Mouse (Mus musculus) MEL (cell line): ENCODE data around the gene Lonp2.

Experiments used
- CTCF ChIP-seq, 3 experiments: IDR thresholded peaks in 2 of 3; conservative IDR thresholded peaks in 1 of 3; 2 replicates each; pipeline ENCODE4 v1.5.1; 2011 to 2012; ENCODE audit warnings: low read length in 3 of 3, low read depth in 2 of 3, mild to moderate bottlenecking in 2 of 3, improper control_type of control experiment in 1 of 3, inconsistent platforms in 1 of 3, mixed read lengths in 1 of 3, moderate library complexity in 1 of 3; ENCODE audit not compliant: control insufficient read depth in 1 of 3, insufficient read depth in 1 of 3, poor library complexity in 1 of 3, severe bottlenecking in 1 of 3
- EP300 ChIP-seq, 2 experiments: IDR thresholded peaks; 2 replicates each; pipeline ENCODE4 v1.6.1; 2011; ENCODE audit warnings: improper control_type of control experiment in 2 of 2, low read length in 2 of 2, low read depth in 1 of 2, mild to moderate bottlenecking in 1 of 2
- ETS1 ChIP-seq: IDR thresholded peaks from 2 replicates; pipeline ENCODE4 v1.6.1; 2012; ENCODE audit warnings: low read depth, mild to moderate bottlenecking, inconsistent platforms, low read length, improper control_type of control experiment, moderate library complexity
- HCFC1 ChIP-seq: IDR thresholded peaks from 2 replicates; pipeline ENCODE4 v1.6.1; 2012; ENCODE audit warnings: low read depth, mild to moderate bottlenecking, inconsistent platforms, low read length, improper control_type of control experiment, moderate library complexity
- KAT2A ChIP-seq: conservative IDR thresholded peaks from 2 replicates; pipeline ENCODE4 v1.6.1; 2012; ENCODE audit warnings: low read depth, low read length, improper control_type of control experiment, inconsistent platforms
- MAZ ChIP-seq: IDR thresholded peaks from 2 replicates; pipeline ENCODE4 v1.6.1; 2012; ENCODE audit warnings: low read depth, mild to moderate bottlenecking, inconsistent platforms, low read length, improper control_type of control experiment
- POLR2A ChIP-seq, 2 experiments: IDR thresholded peaks; 2 replicates each; pipeline ENCODE4 v1.6.1; 2011 to 2012; ENCODE audit warnings: low read length in 2 of 2, mild to moderate bottlenecking in 2 of 2, control low read depth in 1 of 2, improper control_type of control experiment in 1 of 2, low read depth in 1 of 2, moderate library complexity in 1 of 2; ENCODE audit not compliant: control insufficient read depth in 1 of 2, insufficient read depth in 1 of 2, poor library complexity in 1 of 2

GRCm38 (mm10) chr8:86742605-86743345 lies 118.9 kb downstream of the Lonp2 start:
- TF ChIP-seq MAZ (no peak), ETS1 (no peak), CTCF (IDR thresholded peaks at IDR 0.05 in 2 of 3, conservative IDR thresholded peaks at IDR 0.05 in 1 of 3; ENCODE audit: control insufficient read depth in 1 of 3, insufficient read depth in 1 of 3, low read depth in 2 of 3, low read length in 3 of 3, poor library complexity in 1 of 3, severe bottlenecking in 1 of 3) (no peak), POLR2A (IDR thresholded peaks at IDR 0.05; ENCODE audit: control insufficient read depth in 1 of 2, insufficient read depth in 1 of 2, low read depth in 1 of 2, low read length in 2 of 2, poor library complexity in 1 of 2) (no peak), KAT2A (no peak), HCFC1 (no peak), EP300 (IDR thresholded peaks at IDR 0.05; ENCODE audit: low read depth in 1 of 2, low read length in 2 of 2) (no peak)
